Mouse (Mus musculus) hindbrain, embryonic 16.5 days (tissue): ENCODE measurements around the gene Dus2. TPM values are rescaled to one million over a fixed set of nuclear protein-coding genes. Genes with fewer than 3 reads are reported as not detected.

Experiments used
- ATAC-seq: fragments of 200-750 bp; cut with Nextera tagmentation; 2 replicates; pipeline ENCODE4 v1.8.0; 2017; ENCODE audit warnings: moderate TSS enrichment, moderate library complexity
- H3K27ac ChIP-seq: fragments of 300-500 bp; sonication (generic); 2 replicates; pipeline ENCODE4 v1.5.1; 2014; ENCODE audit warnings: low read depth, mild to moderate bottlenecking, control low read depth, low read length, moderate library complexity
- H3K27me3 ChIP-seq: fragments of 300-500 bp; sonication (generic); replicated peaks from 2 replicates; pipeline ENCODE4 v1.6.1; 2014; ENCODE audit warnings: low read length; ENCODE audit not compliant: control insufficient read depth, insufficient read depth
- H3K36me3 ChIP-seq: fragments of 300-500 bp; sonication (generic); 2 replicates; pipeline ENCODE4 v1.6.1; 2014; ENCODE audit warnings: mild to moderate bottlenecking, low read length, moderate library complexity, mixed read lengths; ENCODE audit not compliant: control insufficient read depth, insufficient read depth
- H3K4me1 ChIP-seq: fragments of 300-500 bp; sonication (generic); 2 replicates; pipeline ENCODE4 v1.6.1; 2014; ENCODE audit warnings: low read depth, low read length; ENCODE audit not compliant: control insufficient read depth, insufficient read depth
- H3K4me2 ChIP-seq: fragments of 300-500 bp; sonication (generic); 2 replicates; pipeline ENCODE4 v1.6.1; 2014; ENCODE audit warnings: mild to moderate bottlenecking, low read length, control low read depth, moderate library complexity
- H3K4me3 ChIP-seq: fragments of 300-500 bp; sonication (generic); 2 replicates; pipeline ENCODE4 v1.5.1; 2014; ENCODE audit warnings: mild to moderate bottlenecking, low read length, control low read depth, moderate library complexity
- H3K9ac ChIP-seq: fragments of 300-500 bp; sonication (generic); 2 replicates; pipeline ENCODE4 v1.6.1; 2014; ENCODE audit warnings: low read depth, mild to moderate bottlenecking, control low read depth, low read length, moderate library complexity
- H3K9me3 ChIP-seq: fragments of 300-500 bp; sonication (generic); 2 replicates; pipeline ENCODE4 v1.6.1; 2014; ENCODE audit warnings: mild to moderate bottlenecking, low read length, moderate library complexity; ENCODE audit not compliant: control insufficient read depth
- WGBS: fragments of 180-500 bp; shearing (Covaris S2); extraction: QIAGEN DNeasy Blood & Tissue Kit; methylation state at CpG from one replicate; pipeline ENCODE4 v1.1.7; 2014; 5-methylcytosine and 5-hydroxymethylcytosine counted together
- polyA plus RNA-seq: library from polyadenylated mRNA; unstranded; fragments of >200 nt; fragmentation: Nextera tagmentation; extraction: Ambion mirVana; gene quantifications from 2 replicates; pipeline ENCODE4 v1.2.1, GENCODE M21; 2015

Gene Dus2
- polyA plus RNA-seq, 1 experiment from 2014 or later = 30.3 TPM

GRCm38 (mm10) chr8:105961101-105961500, 30.0 kb upstream of the Dus2 start:
- Histone ChIP-seq H3K4me1 (peaks cover 6% of the 10 kb centered on the region), H3K27me3 (peaks cover 17% of the 10 kb centered on the region), H3K27ac (no peak overlapping the region), H3K4me3 (no peak overlapping the region), H3K9ac (no peak overlapping the region), H3K9me3 (no peaks in the 10 kb centered on the region), H3K4me2 (no peak overlapping the region), H3K36me3 (no peaks in the 10 kb centered on the region)
- WGBS = 78% methylated on average over 14 of the region's 14 CpGs
- ATAC-seq = no peak

- WGBS = 84% methylated on average over 10 of the region's 10 CpGs
- peaks cover 6% of the 10 kb centered on the region for H3K4me1 ChIP-seq
- H3K4me2 ChIP-seq = no peak overlapping the region
- H3K27ac ChIP-seq = no peak overlapping the region
- no peak overlapping the region for H3K9ac ChIP-seq
- no peaks in the 10 kb centered on the region for H3K36me3 ChIP-seq
- ATAC-seq = no peak
- H3K27me3 ChIP-seq = peaks cover 17% of the 10 kb centered on the region
- no peaks in the 10 kb centered on the region for H3K9me3 ChIP-seq
- H3K4me3 ChIP-seq = no peak overlapping the region
These were observed 29.6 kb upstream of the Dus2 start for GRCm38 (mm10) chr8:105961536-105961935.

- no peak for ATAC-seq
- Histone ChIP-seq H3K27ac (no peak overlapping the region), H3K27me3 (peaks cover 28% of the 10 kb centered on the region), H3K36me3 (no peaks in the 10 kb centered on the region), H3K4me3 (peak overlapping the region; percentile 55), H3K4me1 (peaks cover 9% of the 10 kb centered on the region), H3K9me3 (no peaks in the 10 kb centered on the region), H3K4me2 (peak overlapping the region; percentile 63), H3K9ac (peak overlapping the region; percentile 65)
- WGBS = 75% methylated on average over 12 of the region's 12 CpGs
These were observed 26.5 kb upstream of the Dus2 start for GRCm38 (mm10) chr8:105964506-105965265.

- peak overlapping the region; percentile 63 for H3K4me2 ChIP-seq
- peaks cover 9% of the 10 kb centered on the region for H3K4me1 ChIP-seq
- H3K9ac ChIP-seq = peak overlapping the region; percentile 65
- WGBS = 3% methylated on average over 32 of the region's 40 CpGs
- ATAC-seq = peak; percentile 63
- H3K9me3 ChIP-seq = no peaks in the 10 kb centered on the region
- H3K27me3 ChIP-seq = peaks cover 28% of the 10 kb centered on the region
- H3K4me3 ChIP-seq = peak overlapping the region; percentile 55
- peak overlapping the region; percentile 70; the same call in 1 of the 2 replicates for H3K27ac ChIP-seq
- H3K36me3 ChIP-seq = no peaks in the 10 kb centered on the region
These were observed 25.8 kb upstream of the Dus2 start for GRCm38 (mm10) chr8:105965266-105965904.

GRCm38 (mm10) chr8:105965905-105966341, 25.2 kb upstream of the Dus2 start, which contains the start of gene Slc12a4:
Gene Slc12a4 (minus strand): TSS chr8:105966097.
- 2% methylated on average over 32 of the region's 47 CpGs for WGBS
- no peaks in the 10 kb centered on the region for H3K9me3 ChIP-seq
- peak within 1 kb of the TSS; percentile 63 for H3K4me2 ChIP-seq
- peaks cover 28% of the 10 kb centered on the region for H3K27me3 ChIP-seq
- peak within 1 kb of the TSS; percentile 55 for H3K4me3 ChIP-seq
- peak; percentile 79 for ATAC-seq
- peak within 1 kb of the TSS; percentile 70; the same call in 1 of the 2 replicates for H3K27ac ChIP-seq
- H3K4me1 ChIP-seq = peaks cover 9% of the 10 kb centered on the region
- no peaks in the 10 kb centered on the region for H3K36me3 ChIP-seq
- peak within 1 kb of the TSS; percentile 65 for H3K9ac ChIP-seq

GRCm38 (mm10) chr8:105966692-105967311, 24.3 kb upstream of the Dus2 start:
- ATAC-seq = no peak
- H3K9ac ChIP-seq = no peak overlapping the region
- H3K36me3 ChIP-seq = no peaks in the 10 kb centered on the region
- peak overlapping the region; percentile 63 for H3K4me2 ChIP-seq
- H3K9me3 ChIP-seq = no peaks in the 10 kb centered on the region
- 8% methylated on average over 19 of the region's 19 CpGs for WGBS
- peaks cover 28% of the 10 kb centered on the region for H3K27me3 ChIP-seq
- no peak overlapping the region for H3K4me3 ChIP-seq
- H3K4me1 ChIP-seq = peaks cover 9% of the 10 kb centered on the region
- no peak overlapping the region for H3K27ac ChIP-seq

- Histone ChIP-seq H3K9me3 (no peaks in the 10 kb centered on the region), H3K4me3 (no peak overlapping the region), H3K4me1 (peaks cover 9% of the 10 kb centered on the region), H3K27me3 (peaks cover 27% of the 10 kb centered on the region), H3K36me3 (no peaks in the 10 kb centered on the region), H3K9ac (no peak overlapping the region), H3K4me2 (no peak overlapping the region), H3K27ac (no peak overlapping the region)
- WGBS = 70% methylated on average over 1 of the region's 1 CpGs
- no peak for ATAC-seq
These were observed 21.8 kb upstream of the Dus2 start for GRCm38 (mm10) chr8:105969367-105969766.

GRCm38 (mm10) chr8:105971019-105971720, 20.0 kb upstream of the Dus2 start:
- Histone ChIP-seq H3K4me1 (peaks cover 3% of the 10 kb centered on the region), H3K36me3 (no peaks in the 10 kb centered on the region), H3K27me3 (peaks cover 11% of the 10 kb centered on the region), H3K9ac (no peak overlapping the region), H3K27ac (no peak overlapping the region), H3K4me3 (no peak overlapping the region), H3K4me2 (no peak overlapping the region), H3K9me3 (no peaks in the 10 kb centered on the region)
- WGBS = 74% methylated on average over 8 of the region's 8 CpGs
- no peak for ATAC-seq
